Mouse (Mus musculus) fibroblast of lung, adult 2 months (primary cell): Measurements from ENCODE around the gene Prrx1.
A peak's percentile ranks its signal among the peaks of the same experiment; 100 is the strongest.

Experiments
- DNase-seq: peaks from one replicate; pipeline ENCODE4 v3.0.0-alpha.2; 2011; ENCODE audit warnings: low read depth

Prrx1 gene

DNA sequence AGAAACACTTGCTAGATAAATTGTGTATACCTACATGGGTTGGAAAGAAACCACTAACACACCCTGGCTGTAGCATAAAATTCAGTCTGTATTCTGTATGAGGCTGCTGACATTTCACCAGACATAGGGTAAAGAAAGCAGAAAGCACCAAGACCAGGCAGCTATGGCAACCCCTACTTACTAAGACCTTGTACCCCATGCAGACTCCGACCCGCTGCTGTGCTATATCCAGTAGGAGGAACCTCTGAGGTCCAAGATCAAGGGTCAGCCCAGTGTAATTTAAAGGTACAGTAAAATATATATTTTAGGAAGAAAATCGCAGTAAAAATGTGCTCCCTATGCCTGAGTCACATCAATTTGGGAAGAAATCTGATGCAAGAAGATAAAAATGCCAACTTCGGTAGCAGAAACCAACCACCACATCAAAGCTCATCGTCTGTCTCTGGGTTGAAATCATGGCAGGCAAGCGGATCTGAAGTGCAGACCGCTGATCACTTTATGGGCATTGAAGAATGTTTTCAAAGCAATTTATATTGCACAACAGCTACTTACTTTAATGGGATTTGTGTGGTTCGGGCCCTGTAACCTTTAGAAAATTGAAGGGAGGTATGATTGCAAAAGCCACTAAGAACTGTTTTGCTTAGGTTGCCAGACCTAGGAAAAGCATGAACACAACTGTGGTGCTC is 46.5 kb downstream of the Prrx1 start:
- DNase-seq: no peak

DNA sequence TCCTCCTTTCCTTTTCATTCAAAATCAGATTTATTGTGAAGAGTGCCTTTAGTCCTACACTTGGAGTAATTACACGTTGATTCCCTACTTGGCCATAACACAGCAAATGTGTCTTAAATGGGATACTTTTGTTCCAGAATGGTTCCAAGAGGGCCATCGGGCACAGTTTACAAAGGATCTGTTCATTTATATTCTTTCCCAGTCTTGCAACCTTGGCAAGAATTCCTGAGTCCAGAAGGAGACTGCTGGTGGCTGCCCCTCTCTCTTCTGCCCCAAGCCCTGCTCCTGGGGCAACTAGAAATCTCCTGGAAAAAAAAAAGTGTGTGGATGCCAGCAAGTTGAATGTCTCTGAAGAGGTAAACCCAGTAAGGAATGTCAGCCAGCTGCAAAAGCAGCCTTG is 56.2 kb downstream of the Prrx1 start:
- DNase-seq: no peak

DNA sequence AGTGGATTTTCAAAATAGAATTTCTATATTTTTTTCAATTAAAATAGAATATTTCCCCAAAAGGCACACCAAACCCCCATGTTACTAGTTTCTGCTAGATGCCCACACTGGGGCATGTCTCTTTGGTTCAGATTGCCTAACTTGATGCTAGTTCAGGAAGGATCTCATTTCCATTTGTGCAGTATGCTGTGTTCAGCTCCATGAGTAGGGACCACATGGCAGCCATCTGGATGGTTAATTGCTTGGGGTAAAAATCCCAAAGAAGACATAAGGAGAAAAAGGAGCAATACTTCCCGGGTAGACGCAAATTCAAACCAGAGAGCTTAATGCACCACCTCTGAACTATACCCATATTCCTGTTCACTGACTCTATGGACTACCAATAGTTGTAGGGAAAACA is 57.6 kb downstream of the Prrx1 start:
- DNase-seq: no peak

DNA sequence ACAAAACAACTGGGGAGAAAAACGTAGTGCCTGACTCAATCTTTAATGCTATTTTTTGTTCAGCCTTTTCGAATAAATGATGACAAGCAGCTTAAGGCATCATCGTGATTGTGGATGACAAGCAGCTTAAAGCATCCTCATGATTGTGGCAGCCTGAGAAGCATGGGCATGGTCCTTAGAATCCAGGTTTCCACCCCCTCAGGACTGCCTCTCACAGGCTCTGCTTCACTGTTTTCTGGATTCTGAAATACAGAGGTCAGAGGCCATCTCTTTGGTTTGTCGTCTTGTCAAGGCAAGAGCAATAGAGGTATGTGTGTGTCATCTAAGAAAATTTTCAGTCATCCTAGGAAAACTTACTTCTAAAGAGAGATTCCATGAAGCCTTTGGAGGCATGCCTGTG is 60.7 kb downstream of the Prrx1 start:
- no peak for DNase-seq

DNA sequence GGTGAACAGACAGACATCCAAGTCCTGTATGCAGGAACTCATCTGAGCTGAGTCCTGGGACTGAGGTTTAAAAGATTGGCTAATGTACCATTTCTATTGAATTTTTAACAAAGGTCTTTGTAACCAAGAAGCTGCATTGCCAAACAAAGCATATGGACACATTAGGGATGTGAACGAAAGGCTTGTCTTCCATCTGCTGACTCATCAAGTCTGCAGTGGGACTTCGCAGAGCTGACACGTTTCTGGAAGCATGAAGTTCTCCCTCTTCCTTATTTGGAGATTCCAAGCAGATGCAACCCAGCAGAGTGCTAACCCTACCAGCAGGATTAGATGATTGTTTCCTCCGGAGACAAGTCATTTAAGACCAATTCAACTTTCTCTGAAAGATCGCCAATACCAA is 61.2 kb downstream of the Prrx1 start:
- DNase-seq: no peak

DNA sequence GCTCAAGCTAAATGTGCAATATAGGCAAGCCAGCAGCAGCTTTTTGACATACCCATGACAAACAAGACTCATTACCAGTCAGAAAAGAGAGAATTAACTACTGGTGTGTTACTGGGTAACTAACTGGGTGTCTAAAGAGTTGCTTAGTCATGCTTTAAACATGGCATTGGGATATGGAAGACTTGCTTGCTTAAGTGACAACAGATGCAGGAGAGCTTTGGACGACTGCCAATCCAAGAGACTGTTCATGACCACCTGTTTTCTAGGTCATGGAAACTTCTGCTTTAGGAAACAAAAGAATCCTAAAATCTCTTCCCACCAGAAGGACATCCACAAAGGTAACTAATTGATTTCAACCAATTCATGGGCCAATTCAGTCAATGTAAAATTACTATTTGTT is 61.7 kb downstream of the Prrx1 start:
- DNase-seq: no peak

DNA sequence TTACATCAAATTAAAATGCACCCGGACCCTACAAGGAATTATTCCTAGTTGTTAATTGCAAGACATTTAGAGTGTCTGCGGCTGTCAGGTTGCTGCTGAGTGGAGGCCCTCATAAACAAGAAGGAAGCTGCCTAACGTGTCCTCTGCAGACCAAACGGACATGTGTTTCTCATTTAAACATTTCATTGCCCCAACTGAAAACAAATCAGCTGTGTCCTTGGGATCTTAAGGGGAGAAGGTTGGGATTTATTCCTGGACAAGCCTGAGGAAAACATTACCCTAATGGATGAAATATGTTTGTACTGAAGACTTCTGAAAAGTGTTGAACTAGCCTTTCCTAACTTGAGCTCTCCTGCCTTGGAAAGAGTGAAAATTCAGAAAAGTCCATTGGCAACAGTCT is 74.6 kb downstream of the Prrx1 start:
- peak; percentile 46 for DNase-seq

DNA sequence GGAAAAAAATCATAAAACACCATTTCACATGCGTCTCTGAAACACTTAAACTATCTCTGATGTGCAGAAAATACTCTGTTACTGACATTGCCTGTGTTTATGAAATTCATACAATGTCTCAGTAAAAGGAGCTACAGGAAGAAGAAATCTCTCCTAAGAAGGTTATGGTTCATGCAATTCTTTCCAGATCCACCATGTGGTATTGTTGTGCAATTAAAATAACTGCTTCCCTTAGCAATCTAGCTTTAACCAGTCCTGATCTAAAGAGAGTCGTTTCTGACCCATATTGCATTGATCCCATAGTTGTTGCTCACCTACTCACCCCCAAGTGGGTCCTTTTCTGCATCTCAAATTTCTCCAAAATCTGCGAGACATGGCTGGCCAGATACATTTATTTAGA is 82.3 kb downstream of the Prrx1 start:
- DNase-seq: no peak

DNA sequence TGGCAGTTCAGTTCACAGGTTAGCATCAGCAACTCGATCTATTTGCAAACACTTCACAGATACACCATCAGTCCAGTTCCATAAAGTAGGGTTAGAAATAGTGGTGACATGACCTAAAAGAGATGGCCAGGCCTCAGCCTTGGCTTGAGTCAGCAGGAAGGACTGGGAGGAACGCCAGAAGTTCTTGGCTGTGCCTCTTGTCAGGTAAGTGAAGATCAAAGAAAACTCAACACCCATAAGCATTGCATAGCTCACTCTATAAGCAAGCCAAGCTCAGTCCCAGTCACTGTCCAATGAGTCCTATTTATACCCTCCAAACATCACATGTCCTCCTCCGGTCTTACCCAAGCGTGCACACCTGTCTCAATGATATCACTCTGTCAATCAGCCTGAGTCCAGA is 87.2 kb downstream of the Prrx1 start:
- DNase-seq: no peak

DNA sequence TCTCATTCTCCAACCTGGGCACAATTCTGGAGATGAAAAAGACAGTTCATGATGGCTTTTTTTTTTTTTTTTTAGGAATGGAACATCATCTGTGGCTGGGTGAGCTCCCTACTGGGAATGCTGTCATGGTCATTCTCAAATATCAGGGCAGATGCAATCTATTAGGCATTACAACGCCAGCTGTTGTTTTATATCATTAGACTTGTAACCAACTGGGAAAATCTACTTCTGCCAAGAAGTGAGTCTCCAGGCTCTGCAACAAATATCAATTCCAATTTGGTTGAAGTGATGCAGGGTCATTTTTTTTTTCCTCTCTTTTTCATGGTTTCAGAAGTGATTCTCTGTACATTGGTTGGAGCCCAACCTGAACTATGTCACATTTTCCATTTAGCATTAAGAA is 91.7 kb downstream of the Prrx1 start:
- no peak for DNase-seq

DNA sequence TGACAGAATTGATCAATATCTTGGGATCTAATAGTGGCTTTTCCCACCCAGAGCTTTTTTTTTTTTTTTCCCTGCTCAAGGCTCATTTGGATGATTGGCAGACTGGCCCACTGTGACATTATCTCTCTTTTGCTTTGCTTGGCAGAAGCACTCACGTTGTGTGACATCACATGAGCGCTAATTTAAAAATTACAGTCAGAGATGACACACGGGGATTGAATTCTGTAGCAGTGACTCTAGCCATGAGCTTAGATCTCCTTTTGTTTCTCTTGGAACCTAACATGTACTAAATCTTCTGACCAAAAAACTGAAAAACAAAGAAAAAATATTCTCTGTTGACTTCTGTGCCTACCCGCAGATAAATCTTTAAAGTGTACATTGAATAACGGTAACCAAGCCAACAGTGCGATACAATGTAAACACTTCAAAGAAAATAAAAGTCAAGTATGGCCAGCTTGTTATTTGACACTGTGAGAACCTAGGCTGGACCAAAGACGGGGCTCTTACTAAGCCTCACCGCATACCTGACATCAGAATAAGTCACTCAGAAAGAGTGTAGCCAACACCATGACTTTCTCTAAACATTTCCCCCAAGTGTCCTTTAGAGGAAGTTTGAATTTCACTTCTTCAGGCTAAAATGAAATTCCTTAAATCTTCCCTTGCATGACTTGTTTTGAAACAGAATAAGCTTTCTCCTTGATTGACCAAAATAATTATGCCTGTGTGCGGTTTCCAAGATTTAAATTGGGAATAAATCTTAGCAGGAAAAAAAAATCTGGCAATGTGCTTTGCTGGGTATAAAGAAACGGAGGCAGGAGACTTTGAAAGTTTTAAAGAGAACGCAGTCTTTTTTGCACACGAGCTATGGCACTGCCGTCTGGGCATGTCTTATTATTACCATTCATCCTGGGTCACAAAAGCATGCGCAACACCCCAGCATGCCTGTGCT is 104.3 kb downstream of the Prrx1 start:
- DNase-seq: peak; percentile 71

DNA sequence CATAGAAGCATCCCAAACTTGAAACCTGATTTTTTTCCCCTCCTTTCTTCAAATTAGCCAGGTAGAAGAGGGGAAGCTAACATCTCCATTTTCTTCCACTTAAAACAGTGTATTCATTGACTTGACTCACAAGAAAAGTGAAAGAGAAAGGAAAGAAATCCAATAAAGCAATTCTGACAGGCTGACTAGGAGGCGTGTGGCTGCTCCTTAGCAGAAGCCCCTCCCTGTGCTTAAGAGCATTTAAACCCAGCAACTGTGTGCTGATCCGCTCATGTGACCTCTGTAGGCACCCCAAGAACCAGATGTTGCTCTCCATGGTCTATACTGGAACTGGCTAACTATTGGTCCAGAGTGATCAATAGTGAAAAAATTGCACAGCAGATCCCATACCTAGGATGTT is 114.7 kb downstream of the Prrx1 start:
- DNase-seq: no peak

DNA sequence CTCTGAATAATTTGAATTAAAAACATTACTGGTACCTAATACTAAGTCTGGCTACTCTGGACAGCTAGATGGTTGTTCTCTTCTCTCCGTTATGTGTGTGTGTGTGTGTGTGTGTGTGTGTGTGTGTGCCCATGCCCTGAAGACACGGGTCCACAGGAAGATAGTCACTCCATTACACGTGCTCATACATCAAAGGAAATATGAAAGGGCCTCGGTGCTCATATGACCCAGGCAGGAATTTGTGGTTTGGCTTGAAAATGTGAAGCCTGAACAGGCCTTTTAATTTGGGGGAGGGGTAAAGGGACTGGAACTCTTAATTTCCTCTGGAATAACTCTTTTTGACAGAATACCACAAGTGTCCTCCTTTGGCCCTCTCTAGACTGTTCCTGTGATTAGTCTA is 115.5 kb downstream of the Prrx1 start:
- no peak for DNase-seq
